ENCODE assay signal across 8 mouse cellular contexts in the genomic region with DNA sequence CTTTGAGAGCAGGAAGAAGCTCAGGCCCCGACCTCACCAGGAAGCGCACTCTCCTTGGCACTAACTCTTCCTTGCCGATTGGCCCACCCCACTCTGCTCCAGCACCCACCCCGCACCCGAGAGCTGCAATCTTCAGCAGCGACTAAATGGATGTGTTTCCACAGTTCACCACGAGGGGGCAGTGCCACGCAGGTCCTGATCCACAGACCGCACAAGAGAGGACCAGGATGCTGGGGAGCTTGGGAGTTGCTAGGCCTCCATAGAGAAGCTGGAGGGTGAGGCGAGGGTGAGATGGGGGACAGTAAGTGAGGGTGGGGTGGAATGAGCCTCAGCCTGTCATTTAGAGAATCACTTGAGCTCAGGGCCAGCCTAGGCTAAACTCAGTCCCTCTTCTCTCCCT. TPM values are rescaled to one million over a fixed set of nuclear protein-coding genes. Genes with fewer than 3 reads are reported as not detected.
DNase-seq lines count a peak whose midpoint lies in the region; ATAC-seq and TF ChIP-seq lines count a peak whose summit lies in the region.

No protein-coding gene starts in this region.

- peaks cover 19% of the 10 kb centered on the region for H3K4me1 ChIP-seq in hindbrain, embryonic 16.5 days (ENCODE audit: control insufficient read depth, insufficient read depth, low read depth, low read length)

- ATAC-seq in hindbrain, embryonic 16.5 days: peak; percentile 46
- ATAC-seq in megakaryocyte, adult 5-6 weeks (ENCODE audit: poor library complexity, severe bottlenecking): peak; percentile 91

- 3% methylated on average over 10 of the region's 10 CpGs for WGBS in hindbrain, embryonic 16.5 days

- peak overlapping the region; percentile 57 for H3K4me3 ChIP-seq in gastrocnemius, adult 2 months
- no peak overlapping the region for H3K4me3 ChIP-seq in hindbrain, embryonic 16.5 days (ENCODE audit: low read length)

- no peaks in the 10 kb centered on the region for H3K9me3 ChIP-seq in hindbrain, embryonic 16.5 days (ENCODE audit: control insufficient read depth, low read length)

- H3K27ac ChIP-seq in gastrocnemius, adult 2 months: no peak overlapping the region
- H3K27ac ChIP-seq in hindbrain, embryonic 16.5 days (ENCODE audit: low read depth, low read length): no peak overlapping the region

- TF ChIP-seq CTCF in gastrocnemius, adult 2 months (IDR thresholded peaks at IDR 0.05): peak; percentile 90

- H3K36me3 ChIP-seq in hindbrain, embryonic 16.5 days (ENCODE audit: control insufficient read depth, insufficient read depth, low read length): no peaks in the 10 kb centered on the region

- DNase-seq in R1 (ENCODE audit: low read depth, low spot score): peak; percentile 84
- peak; percentile 92 to 95 for DNase-seq in cerebellum, postnatal 36 days
- peak; percentile 89 for DNase-seq in gastrocnemius, adult 2 months
- peak; percentile 77 for DNase-seq in left cerebral cortex, adult 11 months (ENCODE audit: low spot score)
- peak; percentile 83 for DNase-seq in right cerebral cortex, adult 18-20 months
- peak; percentile 50 for DNase-seq in urinary bladder, postnatal 10 days (ENCODE audit: low spot score)

- intact Hi-C loops in gastrocnemius, adult 2 months (cut with DNase I): loop anchor here (1.0 to 5.0 kb wide), 3 partner anchors 37 to 188 kb away; partner anchors contain the start of gene Tpst2

- peak overlapping the region; percentile 19; the same call in 1 of the 2 replicates for H3K4me2 ChIP-seq in hindbrain, embryonic 16.5 days (ENCODE audit: low read length)

- no peaks in the 10 kb centered on the region for H3K27me3 ChIP-seq in hindbrain, embryonic 16.5 days (replicated peaks; ENCODE audit: control insufficient read depth, insufficient read depth, low read length)

- peak overlapping the region; percentile 43; the same call in 1 of the 2 replicates for H3K9ac ChIP-seq in hindbrain, embryonic 16.5 days (ENCODE audit: low read depth, low read length)

RNA-seq across cellular contexts. Expression of gene Cryba4, which starts 11.6 kb away (rescaled TPM):
- total RNA-seq in gastrocnemius, adult 2 months (2021): under 1 TPM in 1 of 2 experiments, not detected in 1; 0.86 TPM
- 1.2 and 1.3 TPM in 2 replicates for polyA plus RNA-seq in hindbrain, embryonic 16.5 days (2015; fragmentation: Nextera tagmentation; extraction: Ambion mirVana)
- total RNA-seq in megakaryocyte, adult 5-6 weeks (2015): 5.2 and 8.4 TPM in 2 replicates
- 3.3 and 3.7 TPM in 2 replicates for total RNA-seq in megakaryocyte, adult 5-6 weeks (2017)

RNA-seq across cellular contexts. Expression of gene Crybb1, which starts 14.9 kb away (rescaled TPM):
- total RNA-seq in gastrocnemius, adult 2 months (2021): 1 to 10 TPM; 1.6 to 3.7 TPM
- 6.6 and 7.7 TPM in 2 replicates for polyA plus RNA-seq in hindbrain, embryonic 16.5 days (2015; fragmentation: Nextera tagmentation; extraction: Ambion mirVana)
- 2.4 and 4.2 TPM in 2 replicates for total RNA-seq in megakaryocyte, adult 5-6 weeks (2015)
- 1.2 and 2.3 TPM in 2 replicates for total RNA-seq in megakaryocyte, adult 5-6 weeks (2017)

RNA-seq across cellular contexts. Expression of gene Tpst2, which starts 35.7 kb away (rescaled TPM):
- 10 to 100 TPM; 12.6 to 25.4 TPM for total RNA-seq in gastrocnemius, adult 2 months (2021)
- 35.6 and 35.9 TPM in 2 replicates for polyA plus RNA-seq in hindbrain, embryonic 16.5 days (2015; fragmentation: Nextera tagmentation; extraction: Ambion mirVana)
- total RNA-seq in megakaryocyte, adult 5-6 weeks (2015): 52.1 and 57.5 TPM in 2 replicates
- 69.2 and 77.0 TPM in 2 replicates for total RNA-seq in megakaryocyte, adult 5-6 weeks (2017)
